Mouse (Mus musculus): ENCODE data around the gene Arhgap29. TPM values are rescaled to one million over a fixed set of nuclear protein-coding genes. Genes with fewer than 3 reads are reported as not detected.

Arhgap29 gene
- polyA plus RNA-seq (2012; rRNA removed): 5.9 and 7.0 TPM in 2 replicates

- no peak for DNase-seq (ENCODE audit: low read depth, low spot score)
- WGBS: 94% methylated on average over 8 of the region's 8 CpGs
Observed at GRCm38 (mm10) chr3:121952041-121952591, at the start of gene Arhgap29. Gene Arhgap29 (plus strand): TSS chr3:121952541.

GRCm38 (mm10) chr3:121902729-121903128, 49.6 kb upstream of the Arhgap29 start:
- no peak for DNase-seq (ENCODE audit: low read depth, low spot score)
- WGBS: 83% methylated on average over 5 of the region's 5 CpGs

GRCm38 (mm10) chr3:121903286-121903685, 49.1 kb upstream of the Arhgap29 start:
- 27% methylated on average over 4 of the region's 4 CpGs for WGBS
- no peak for DNase-seq (ENCODE audit: low read depth, low spot score)

GRCm38 (mm10) chr3:121903695-121904094, 48.6 kb upstream of the Arhgap29 start:
- DNase-seq (ENCODE audit: low read depth, low spot score): no peak
- WGBS: 69% methylated on average over 8 of the region's 8 CpGs

GRCm38 (mm10) chr3:121904476-121904875, 47.9 kb upstream of the Arhgap29 start:
- 95% methylated on average over 2 of the region's 2 CpGs for WGBS
- no peak for DNase-seq (ENCODE audit: low read depth, low spot score)

GRCm38 (mm10) chr3:121906623-121907022, 45.7 kb upstream of the Arhgap29 start:
- DNase-seq (ENCODE audit: low read depth, low spot score): no peak
- 11% methylated on average over 8 of the region's 8 CpGs for WGBS

GRCm38 (mm10) chr3:121909155-121909554, 43.2 kb upstream of the Arhgap29 start:
- DNase-seq (ENCODE audit: low read depth, low spot score): no peak
- WGBS: 53% methylated on average over 3 of the region's 3 CpGs

- DNase-seq (ENCODE audit: low read depth, low spot score): no peak
- 76% methylated on average over 5 of the region's 5 CpGs for WGBS
Observed at GRCm38 (mm10) chr3:121913476-121913875, 38.9 kb upstream of the Arhgap29 start.

- no peak for DNase-seq (ENCODE audit: low read depth, low spot score)
- 61% methylated on average over 13 of the region's 13 CpGs for WGBS
Observed at GRCm38 (mm10) chr3:121914459-121915185, 37.7 kb upstream of the Arhgap29 start.

- no peak for DNase-seq (ENCODE audit: low read depth, low spot score)
- WGBS: 57% methylated on average over 6 of the region's 6 CpGs
Observed at GRCm38 (mm10) chr3:121915191-121915590, 37.1 kb upstream of the Arhgap29 start.

- DNase-seq (ENCODE audit: low read depth, low spot score): no peak
- WGBS: 83% methylated on average over 5 of the region's 5 CpGs
Observed at GRCm38 (mm10) chr3:121916802-121917532, 35.4 kb upstream of the Arhgap29 start.

GRCm38 (mm10) chr3:121917658-121918057, 34.7 kb upstream of the Arhgap29 start:
- no peak for DNase-seq (ENCODE audit: low read depth, low spot score)
- 86% methylated on average over 7 of the region's 7 CpGs for WGBS

GRCm38 (mm10) chr3:121919961-121920360, 32.4 kb upstream of the Arhgap29 start:
- DNase-seq (ENCODE audit: low read depth, low spot score): no peak
- WGBS: 70% methylated on average over 5 of the region's 5 CpGs

- WGBS: 51% methylated on average over 3 of the region's 3 CpGs
Observed at GRCm38 (mm10) chr3:121920769-121921168, 31.6 kb upstream of the Arhgap29 start.

GRCm38 (mm10) chr3:121924768-121925486, 27.4 kb upstream of the Arhgap29 start:
- DNase-seq (ENCODE audit: low read depth, low spot score): no peak
- WGBS: 69% methylated on average over 11 of the region's 11 CpGs

More at GRCm38 (mm10) chr3:121920769-121921168, 31.6 kb upstream of the Arhgap29 start:
- no peak for DNase-seq (ENCODE audit: low read depth, low spot score)

GRCm38 (mm10) chr3:121927601-121928000, 24.7 kb upstream of the Arhgap29 start:
- 86% methylated on average over 3 of the region's 3 CpGs for whole genome bisulfite sequencing
- no peak for DNase-seq (ENCODE audit: low read depth, low spot score)

- DNase-seq (ENCODE audit: low read depth, low spot score): no peak
- 83% methylated on average over 4 of the region's 4 CpGs for WGBS
Observed at GRCm38 (mm10) chr3:121932815-121933214, 19.5 kb upstream of the Arhgap29 start.

GRCm38 (mm10) chr3:121936241-121936640, 16.1 kb upstream of the Arhgap29 start:
- WGBS: 66% methylated on average over 2 of the region's 2 CpGs
- DNase-seq (ENCODE audit: low read depth, low spot score): no peak

GRCm38 (mm10) chr3:121937036-121937435, 15.3 kb upstream of the Arhgap29 start:
- WGBS: 84% methylated on average over 6 of the region's 6 CpGs
- no peak for DNase-seq (ENCODE audit: low read depth, low spot score)

- 86% methylated on average over 1 of the region's 1 CpGs for WGBS
- DNase-seq (ENCODE audit: low read depth, low spot score): no peak
Observed at GRCm38 (mm10) chr3:121939658-121940057, 12.7 kb upstream of the Arhgap29 start.
